8 mouse cellular contexts compared by ENCODE assay signal in the genomic region with DNA sequence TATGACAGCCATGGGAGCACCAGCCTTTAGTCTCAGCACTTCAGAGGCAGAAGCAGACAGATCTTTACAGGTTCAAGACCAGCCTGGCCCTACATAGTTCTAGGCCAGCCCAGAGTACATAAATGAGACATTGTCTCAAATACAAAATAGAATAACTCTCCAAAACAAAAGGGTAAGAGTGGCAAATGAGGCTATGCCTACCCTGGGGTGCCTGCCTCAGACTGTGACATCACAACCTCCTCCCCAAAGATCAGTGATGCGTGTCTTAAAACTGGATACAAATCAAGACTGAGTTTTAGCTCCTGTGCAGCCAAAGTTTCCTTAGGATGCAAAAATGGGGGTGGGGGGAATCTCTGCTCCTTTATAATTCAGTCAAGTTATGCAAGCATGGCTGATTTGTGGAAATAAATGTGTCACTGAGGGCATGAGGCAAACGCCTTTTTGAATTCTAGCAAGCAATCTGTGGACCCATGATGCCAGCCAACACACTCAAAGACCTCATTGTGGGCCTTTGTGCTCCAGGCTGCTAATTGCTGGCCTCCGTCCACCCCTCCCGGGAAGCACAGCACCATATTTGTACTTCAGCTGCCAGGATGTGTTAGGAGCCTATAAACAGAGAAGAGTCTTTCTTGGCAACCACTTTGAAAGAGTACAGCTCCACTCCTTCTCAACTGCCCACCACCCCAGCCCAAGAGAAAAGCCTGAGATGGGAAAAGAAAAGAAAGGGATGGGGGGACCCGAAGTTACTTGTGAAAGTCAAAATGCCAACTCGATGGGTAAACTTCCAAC. TPM values are rescaled to one million over a fixed set of nuclear protein-coding genes. Genes with fewer than 3 reads are reported as not detected.
DNase-seq lines count a peak whose midpoint lies in the region; ATAC-seq lines count a peak whose summit lies in the region.

No protein-coding gene starts in this region.

- ATAC-seq in embryonic facial prominence, embryonic 14.5 days (ENCODE audit: low read depth), result peak; percentile 72; the same call in 1 of the 2 replicates
- peak; percentile 43 for ATAC-seq in heart, embryonic 16.5 days (replicated peaks; ENCODE audit: extremely low read depth, insufficient read depth, low FRiP score)

- peaks cover 5% of the 10 kb centered on the region; the same call in 1 of the 2 replicates for H3K4me1 ChIP-seq in embryonic facial prominence, embryonic 14.5 days (ENCODE audit: control insufficient read depth, insufficient read depth, low read length)
- peaks cover 12% of the 10 kb centered on the region for H3K4me1 ChIP-seq in embryonic facial prominence, embryonic 10.5 days
- H3K4me1 ChIP-seq in heart, embryonic 16.5 days (ENCODE audit: control insufficient read depth, insufficient read depth, low read length), result peaks cover 21% of the 10 kb centered on the region

- H3K9ac ChIP-seq in embryonic facial prominence, embryonic 14.5 days (ENCODE audit: low read depth, low read length), result no peak overlapping the region
- H3K9ac ChIP-seq in heart, embryonic 16.5 days (ENCODE audit: low read length), result no peak overlapping the region

- no peaks in the 10 kb centered on the region for H3K36me3 ChIP-seq in embryonic facial prominence, embryonic 14.5 days (ENCODE audit: control insufficient read depth, insufficient read depth, low read length)
- no peaks in the 10 kb centered on the region for H3K36me3 ChIP-seq in embryonic facial prominence, embryonic 10.5 days (replicated peaks)
- no peaks in the 10 kb centered on the region for H3K36me3 ChIP-seq in heart, embryonic 16.5 days (ENCODE audit: control insufficient read depth, insufficient read depth)

- no peak overlapping the region for H3K27ac ChIP-seq in embryonic facial prominence, embryonic 14.5 days (replicated peaks; ENCODE audit: low read depth, low read length)
- H3K27ac ChIP-seq in embryonic facial prominence, embryonic 10.5 days (replicated peaks), result no peak overlapping the region
- peak overlapping the region; percentile 87 for H3K27ac ChIP-seq in heart, embryonic 16.5 days (ENCODE audit: low read length)

- no peak overlapping the region for H3K4me3 ChIP-seq in embryonic facial prominence, embryonic 14.5 days (ENCODE audit: low read depth, low read length)
- no peak overlapping the region for H3K4me3 ChIP-seq in embryonic facial prominence, embryonic 10.5 days
- H3K4me3 ChIP-seq in heart, embryonic 16.5 days (ENCODE audit: low read length), result no peak overlapping the region

- H3K4me2 ChIP-seq in embryonic facial prominence, embryonic 14.5 days (ENCODE audit: low read depth, low read length), result no peak overlapping the region
- H3K4me2 ChIP-seq in heart, embryonic 16.5 days (ENCODE audit: low read depth, low read length), result peak overlapping the region; percentile 28

- H3K9me3 ChIP-seq in embryonic facial prominence, embryonic 14.5 days (ENCODE audit: control insufficient read depth, low read length), result no peaks in the 10 kb centered on the region
- H3K9me3 ChIP-seq in embryonic facial prominence, embryonic 10.5 days, result no peaks in the 10 kb centered on the region
- no peaks in the 10 kb centered on the region for H3K9me3 ChIP-seq in heart, embryonic 16.5 days (replicated peaks; ENCODE audit: control insufficient read depth, low read length)

- DNase-seq in embryonic facial prominence, embryonic 14.5 days (ENCODE audit: low spot score), result peak; percentile 81
- DNase-seq in embryonic facial prominence, embryonic 10.5 days (ENCODE audit: low spot score), result no peak
- peak; percentile 74 to 78 for DNase-seq in cerebellum, postnatal 14 days
- DNase-seq in left cerebral cortex, postnatal 10 days (ENCODE audit: extremely low spot score in 1 of 2, low spot score in 2 of 2), result peak; percentile 68 to 83
- peak; percentile 64 to 65 for DNase-seq in right cerebral cortex, postnatal 36 days (ENCODE audit: low spot score in 2 of 2)
- no peak for DNase-seq in testis, postnatal 14 days (ENCODE audit: low spot score)
- no peak for DNase-seq in adrenal gland, postnatal 36 days

- WGBS in embryonic facial prominence, embryonic 14.5 days, result 58% methylated on average over 6 of the region's 6 CpGs
- 62% methylated on average over 6 of the region's 6 CpGs for WGBS in embryonic facial prominence, embryonic 10.5 days
- WGBS in heart, embryonic 16.5 days, result 45% methylated on average over 6 of the region's 6 CpGs

- H3K27me3 ChIP-seq in embryonic facial prominence, embryonic 14.5 days (replicated peaks; ENCODE audit: control insufficient read depth, insufficient read depth, low read length), result no peaks in the 10 kb centered on the region
- no peaks in the 10 kb centered on the region for H3K27me3 ChIP-seq in embryonic facial prominence, embryonic 10.5 days (replicated peaks; ENCODE audit: low read depth, poor library complexity, severe bottlenecking)
- H3K27me3 ChIP-seq in heart, embryonic 16.5 days (ENCODE audit: control insufficient read depth, insufficient read depth, low read length), result no peaks in the 10 kb centered on the region

- intact Hi-C loops in left cerebral cortex, postnatal 10 days (cut with DNase I), result no loop called here

RNA-seq across cellular contexts. Expression of gene Pdlim3, which starts 41.0 kb away (rescaled TPM):
- 86.6 and 105 TPM in 2 replicates for polyA plus RNA-seq in embryonic facial prominence, embryonic 14.5 days (2014; fragmentation: Nextera tagmentation; extraction: Ambion mirVana)
- polyA plus RNA-seq in embryonic facial prominence, embryonic 10.5 days (2016; fragmentation: Nextera tagmentation; extraction: Ambion mirVana), result 5.9 and 6.3 TPM in 2 replicates
- polyA plus RNA-seq in heart, embryonic 16.5 days (2015; fragmentation: Nextera tagmentation; extraction: Ambion mirVana), result 148 and 158 TPM in 2 replicates
- total RNA-seq in left cerebral cortex, postnatal 10 days (2021), result 1 to 10 TPM; 1.1 to 1.5 TPM
- 1 to 10 TPM; 1.2 to 1.9 TPM for total RNA-seq in adrenal gland, postnatal 36 days (2021)

Comparison
In these comparisons a context has a peak if more than half of its experiments do, and no peak if none do; other contexts are left out.
1. DNase-seq: peak in embryonic facial prominence, embryonic 14.5 days (single experiment), cerebellum, postnatal 14 days (2 of 2), left cerebral cortex, postnatal 10 days (2 of 2) and right cerebral cortex, postnatal 36 days (2 of 2); none in embryonic facial prominence, embryonic 10.5 days (single experiment), testis, postnatal 14 days (single experiment) and adrenal gland, postnatal 36 days (0 of 2).
2. RNA of gene Pdlim3, which starts 41.0 kb away (polyA plus RNA-seq): 148 to 158 TPM in heart, embryonic 16.5 days and 86.6 to 105 TPM in embryonic facial prominence, embryonic 14.5 days; 5.9 to 6.3 TPM in embryonic facial prominence, embryonic 10.5 days; every median in the first group is over 10 times any median in the second.